25 mouse cellular contexts compared by ENCODE assay signal in genomic region chr8:106504241-106504640, GRCm38 (mm10). TPM values are rescaled to one million over a fixed set of nuclear protein-coding genes. Genes with fewer than 3 reads are reported as not detected.
"Had no signal": no experiment of that assay in that cellular context is flagged by ENCODE, and none has a peak within 500 bp of the region (broad histone marks: within the 10 kb centered on the region; RNA-seq: fewer than 3 reads in every experiment).

No protein-coding gene starts in this region.

- H3K9me3 ChIP-seq: limb, embryonic 12.5 days; midbrain, embryonic 10.5 days; neural tube, embryonic 15.5 days had no signal

- H3K4me3 ChIP-seq: limb, embryonic 12.5 days; midbrain, embryonic 10.5 days; myocyte; neural tube, embryonic 15.5 days had no signal

- H3K9ac ChIP-seq: limb, embryonic 12.5 days; liver, embryonic 14.5 days; neural tube, embryonic 15.5 days had no signal

- H3K27ac ChIP-seq: limb, embryonic 12.5 days; liver, embryonic 14.5 days; midbrain, embryonic 10.5 days; neural tube, embryonic 15.5 days; stomach, postnatal 0 days had no signal

- DNase-seq: kidney, adult 2 months; kidney, postnatal 36 days; layer of hippocampus, adult 9-11 months; layer of hippocampus, postnatal 36 days; lung, adult 2 months; lung, postnatal 10 days; lung, postnatal 4 days; midbrain, embryonic 14.5 days; right cerebral cortex, adult 18-20 months; right cerebral cortex, postnatal 25 days; thymus, adult 2 months; thymus, postnatal 25 days had no signal

- H3K36me3 ChIP-seq: limb, embryonic 12.5 days; midbrain, embryonic 10.5 days; neural tube, embryonic 15.5 days had no signal

- H3K4me2 ChIP-seq: limb, embryonic 12.5 days; neural tube, embryonic 15.5 days had no signal

RNA-seq across cellular contexts. Expression of gene 6030452D12Rik, which starts 3.9 kb away (rescaled TPM):
- total RNA-seq: layer of hippocampus, adult 18-20 months; layer of hippocampus, postnatal 36 days; left cerebral cortex, adult 8-10 months; left cerebral cortex, postnatal 25 days; liver, adult 2 months; megakaryocyte, adult 5-6 weeks had no signal
- polyA plus RNA-seq: kidney, adult 2 months; kidney, embryonic 16.5 days; limb, embryonic 12.5 days; liver, adult 2 months; liver, embryonic 14.5 days; lung, adult 2 months; midbrain, embryonic 10.5 days; midbrain, embryonic 14.5 days; myocyte; neural tube, embryonic 11.5 days; neural tube, embryonic 15.5 days; stomach, postnatal 0 days; thymus, adult 2 months had no signal

RNA-seq across cellular contexts. Expression of gene Cdh3, which starts 6.5 kb away (rescaled TPM):
- total RNA-seq: megakaryocyte, adult 5-6 weeks had no signal
